Mouse (Mus musculus): ENCODE results near the gene Cfap44.

Gene Cfap44

GRCm38 (mm10) chr16:44531239-44531797 is 136.7 kb downstream of the Cfap44 start:
- DNase-seq (ENCODE audit: low spot score), result no peak
